Comparison of ENCODE assay signal across 9 mouse cellular contexts in genomic region chr11:80478694-80479412, GRCm38 (mm10). TPM values are rescaled to one million over a fixed set of nuclear protein-coding genes. Genes with fewer than 3 reads are reported as not detected.
DNase-seq lines count a peak whose midpoint lies in the region; ATAC-seq and TF ChIP-seq lines count a peak whose summit lies in the region.
"Had no signal": no experiment of that assay in that cellular context is flagged by ENCODE, and none has a peak within 500 bp of the region (broad histone marks: within the 10 kb centered on the region; RNA-seq: fewer than 3 reads in every experiment).

No protein-coding gene starts in this region.

- no peak for ATAC-seq in hindbrain, embryonic 11.5 days (ENCODE audit: low FRiP score)
- no peak for ATAC-seq in liver, postnatal 0 days

- no peak for TF ChIP-seq CTCF in cerebellum, adult 2 months (IDR thresholded peaks at IDR 0.05; ENCODE audit: borderline replicate concordance, insufficient read depth, low read depth, low read length)
- TF ChIP-seq CTCF in liver, postnatal 0 days (IDR thresholded peaks at IDR 0.05; ENCODE audit: low read depth), result no peak

- 10% methylated on average over 14 of the region's 14 CpGs for WGBS in cerebellum, adult 2 months
- WGBS in hindbrain, embryonic 11.5 days, result 56% methylated on average over 14 of the region's 14 CpGs
- 81% methylated on average over 14 of the region's 14 CpGs for WGBS in liver, postnatal 0 days (ENCODE audit: insufficient replicate concordance)

- no peak for TF ChIP-seq POLR2A in cerebellum, adult 2 months (IDR thresholded peaks at IDR 0.05; ENCODE audit: borderline replicate concordance, insufficient read depth, low read length)

- no peak for TF ChIP-seq EP300 in liver, postnatal 0 days (IDR thresholded peaks at IDR 0.05; ENCODE audit: low read depth)

- peak; percentile 45 to 64 for DNase-seq in cerebellum, adult 2 months
- DNase-seq in cerebellum, postnatal 4 days (ENCODE audit: low spot score in 2 of 2), result no peak
- peak; percentile 62 for DNase-seq in brain, adult 2 months (ENCODE audit: low read depth, low spot score)
- DNase-seq in hindbrain, embryonic 11.5 days (ENCODE audit: low spot score), result no peak
- DNase-seq in liver, postnatal 0 days, result no peak
- no peak for DNase-seq in gastrocnemius, postnatal 4 days (ENCODE audit: low spot score in 2 of 2)
- DNase-seq in MN1 (ENCODE audit: low spot score), result no peak
- DNase-seq in adrenal gland, postnatal 10 days, result no peak

- H3K36me3 ChIP-seq in hindbrain, embryonic 11.5 days (ENCODE audit: control insufficient read depth, insufficient read depth, low read length), result no peaks in the 10 kb centered on the region
- H3K36me3 ChIP-seq in liver, postnatal 0 days (replicated peaks; ENCODE audit: insufficient read depth, low read length), result peaks cover 2% of the 10 kb centered on the region; the same call in 1 of the 2 replicates

- no peaks in the 10 kb centered on the region for H3K9me3 ChIP-seq in hindbrain, embryonic 11.5 days (ENCODE audit: control insufficient read depth, low read length)
- H3K9me3 ChIP-seq in liver, postnatal 0 days (ENCODE audit: low read length), result no peaks in the 10 kb centered on the region
- H3K9me3 ChIP-seq: heart, embryonic 15.5 days had no signal

- H3K4me3 ChIP-seq in cerebellum, adult 2 months (replicated peaks; ENCODE audit: insufficient read depth, low read depth, low read length), result peak overlapping the region; percentile 92
- H3K4me3 ChIP-seq in hindbrain, embryonic 11.5 days (ENCODE audit: low read depth, low read length), result peak overlapping the region; percentile 86
- H3K4me3 ChIP-seq in liver, postnatal 0 days (ENCODE audit: low read depth, low read length), result no peak overlapping the region

- H3K4me2 ChIP-seq in hindbrain, embryonic 11.5 days (replicated peaks; ENCODE audit: low read depth, low read length), result peak overlapping the region; percentile 93
- peak overlapping the region; percentile 98; the same call in 1 of the 2 replicates for H3K4me2 ChIP-seq in liver, postnatal 0 days (ENCODE audit: low read depth, low read length)

- peak overlapping the region; percentile 96 for H3K9ac ChIP-seq in hindbrain, embryonic 11.5 days (ENCODE audit: low read depth, low read length)
- no peak overlapping the region for H3K9ac ChIP-seq in liver, postnatal 0 days (replicated peaks)

- H3K27ac ChIP-seq in cerebellum, adult 2 months (ENCODE audit: insufficient read depth, low read length), result peak overlapping the region; percentile 73
- peak overlapping the region; percentile 25; the same call in 1 of the 2 replicates for H3K27ac ChIP-seq in hindbrain, embryonic 11.5 days (ENCODE audit: low read depth, low read length)
- no peak overlapping the region for H3K27ac ChIP-seq in liver, postnatal 0 days (ENCODE audit: low read depth)
- H3K27ac ChIP-seq: heart, embryonic 15.5 days had no signal

- H3K27me3 ChIP-seq in cerebellum, adult 2 months (ENCODE audit: control insufficient read depth, insufficient read depth, low read length), result no peaks in the 10 kb centered on the region
- H3K27me3 ChIP-seq in hindbrain, embryonic 11.5 days (ENCODE audit: control insufficient read depth, insufficient read depth, low read length), result peaks cover 10% of the 10 kb centered on the region
- peaks cover 15% of the 10 kb centered on the region; the same call in 1 of the 2 replicates for H3K27me3 ChIP-seq in liver, postnatal 0 days (ENCODE audit: insufficient read depth, low read length)

- peaks cover 28% of the 10 kb centered on the region for H3K4me1 ChIP-seq in cerebellum, adult 2 months (ENCODE audit: control insufficient read depth, insufficient read depth, low read length)
- peaks cover 4% of the 10 kb centered on the region; the same call in 1 of the 2 replicates for H3K4me1 ChIP-seq in hindbrain, embryonic 11.5 days (replicated peaks; ENCODE audit: control insufficient read depth, insufficient read depth, low read length)
- H3K4me1 ChIP-seq in liver, postnatal 0 days (ENCODE audit: insufficient read depth), result peaks cover 18% of the 10 kb centered on the region

RNA-seq across cellular contexts. Expression of gene Cdk5r1, which starts 2.0 kb away (rescaled TPM):
- 86.7 and 93.9 TPM in 2 replicates for polyA plus RNA-seq in cerebellum, adult 2 months (2012; rRNA removed)
- 21.5 and 23.7 TPM in 2 replicates for polyA plus RNA-seq in hindbrain, embryonic 11.5 days (2014; fragmentation: Nextera tagmentation; extraction: Ambion mirVana)
- 0.18 and 0.28 TPM in 2 replicates for polyA plus RNA-seq in liver, postnatal 0 days (2015; fragmentation: Nextera tagmentation; extraction: Ambion mirVana)
- total RNA-seq in gastrocnemius, postnatal 4 days (2021), result 10 to 100 TPM; 11.7 to 13.1 TPM
- total RNA-seq in adrenal gland, postnatal 10 days (2021), result 1 to 10 TPM; 2.2 to 3.9 TPM

RNA-seq across cellular contexts. Expression of gene Psmd11, which starts 50.4 kb away (rescaled TPM):
- 73.1 and 74.9 TPM in 2 replicates for polyA plus RNA-seq in cerebellum, adult 2 months (2012; rRNA removed)
- 354 and 383 TPM in 2 replicates for polyA plus RNA-seq in hindbrain, embryonic 11.5 days (2014; fragmentation: Nextera tagmentation; extraction: Ambion mirVana)
- polyA plus RNA-seq in liver, postnatal 0 days (2015; fragmentation: Nextera tagmentation; extraction: Ambion mirVana), result 128 and 143 TPM in 2 replicates
- 100 to 1,000 TPM; 126 to 134 TPM for total RNA-seq in gastrocnemius, postnatal 4 days (2021)
- 100 to 1,000 TPM; 108 to 118 TPM for total RNA-seq in adrenal gland, postnatal 10 days (2021)

Comparison
In these comparisons a context has a peak if more than half of its experiments do, and no peak if none do; other contexts are left out.
1. DNase-seq: peak in cerebellum, adult 2 months (2 of 2) and brain, adult 2 months (single experiment); none in cerebellum, postnatal 4 days (0 of 2), hindbrain, embryonic 11.5 days (single experiment), liver, postnatal 0 days (single experiment), gastrocnemius, postnatal 4 days (0 of 2), MN1 (single experiment) and adrenal gland, postnatal 10 days (single experiment).
2. RNA of gene Cdk5r1, which starts 2.0 kb away (polyA plus RNA-seq): 86.7 to 93.9 TPM in cerebellum, adult 2 months and 21.5 to 23.7 TPM in hindbrain, embryonic 11.5 days; 0.18 to 0.28 TPM in liver, postnatal 0 days; every median in the first group is over 10 times any median in the second.